Mouse (Mus musculus): ENCODE measurements around the gene 2310034G01Rik. TPM values are rescaled to one million over a fixed set of nuclear protein-coding genes. Genes with fewer than 3 reads are reported as not detected.
A peak's percentile ranks its signal among the peaks of the same experiment; 100 is the strongest.

The 2310034G01Rik gene
- polyA plus RNA-seq, 1 experiment from 2014 or later: 1.3 TPM

DNA sequence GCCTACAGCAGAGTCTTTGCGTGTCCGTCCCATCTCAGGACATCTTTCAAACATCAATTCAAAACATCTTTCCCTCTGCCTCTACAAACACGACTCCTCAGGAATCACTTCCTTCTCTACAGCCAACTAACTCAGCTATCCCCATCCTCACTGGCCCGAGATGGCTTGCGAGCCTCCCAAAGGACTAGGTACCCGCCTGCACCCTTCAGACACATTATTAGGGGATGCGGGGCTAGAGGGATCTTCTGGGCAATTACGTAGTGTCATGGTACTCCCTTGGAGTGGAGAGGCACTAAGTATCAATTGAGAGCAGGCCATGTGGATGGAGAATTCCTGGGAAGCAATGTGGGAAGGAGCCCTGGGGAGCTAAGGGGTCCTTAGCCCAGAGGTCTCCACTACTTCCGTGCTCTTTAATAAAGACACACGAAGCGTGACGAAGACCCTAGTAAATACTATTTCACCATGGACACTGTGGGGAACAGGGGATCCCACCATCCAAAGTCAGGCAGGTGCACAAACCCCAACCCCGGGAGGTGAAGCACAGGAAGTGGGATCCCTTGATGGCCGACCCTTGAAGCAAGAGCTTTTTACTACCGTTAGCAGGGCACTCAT, 12.3 kb downstream of the 2310034G01Rik start:
- H3K27me3 ChIP-seq (ENCODE audit: control insufficient read depth, insufficient read depth, low read length): no peaks in the 10 kb centered on the region
- ATAC-seq (replicated peaks; ENCODE audit: low FRiP score) (peak; percentile 16), DNase-seq (ENCODE audit: low spot score) (no peak)
- WGBS: 33% methylated on average over 15 of the region's 15 CpGs
- H3K4me1 ChIP-seq (replicated peaks; ENCODE audit: control insufficient read depth, insufficient read depth, low read length): peaks cover 7% of the 10 kb centered on the region
- no peaks in the 10 kb centered on the region for H3K9me3 ChIP-seq (ENCODE audit: control insufficient read depth, low read length)
- H3K4me3 ChIP-seq (ENCODE audit: low read depth, low read length): peak overlapping the region; percentile 54
- H3K27ac ChIP-seq (ENCODE audit: low read depth, low read length): no peak overlapping the region
- H3K9ac ChIP-seq (ENCODE audit: low read length): peak overlapping the region; percentile 69
- H3K36me3 ChIP-seq (ENCODE audit: control insufficient read depth, insufficient read depth, low read length): no peaks in the 10 kb centered on the region
- peak overlapping the region; percentile 64 for H3K4me2 ChIP-seq (ENCODE audit: low read depth, low read length, severe bottlenecking)

DNA sequence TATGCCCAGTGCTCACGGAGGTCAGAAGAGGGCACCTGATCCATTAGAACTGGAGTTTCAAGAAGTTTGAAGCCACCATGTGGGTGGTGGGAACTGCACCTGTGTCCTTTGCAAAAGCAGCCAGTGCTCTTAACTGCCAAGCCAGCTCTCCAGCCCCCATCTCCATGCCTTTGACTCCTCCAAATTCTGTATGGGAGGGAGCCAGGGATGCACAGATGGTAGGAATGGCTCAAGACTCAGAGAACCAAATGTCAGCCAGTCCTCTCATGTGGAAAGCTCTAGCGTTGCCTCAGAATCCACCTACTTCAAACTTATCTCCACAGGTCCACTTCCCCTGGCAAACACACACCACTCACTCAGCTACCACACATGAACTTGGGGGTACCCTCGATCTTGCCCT, 16.2 kb downstream of the 2310034G01Rik start:
- Histone ChIP-seq H3K27ac (ENCODE audit: low read depth, low read length) (no peak overlapping the region), H3K4me2 (ENCODE audit: low read depth, low read length, severe bottlenecking) (no peak overlapping the region), H3K27me3 (ENCODE audit: control insufficient read depth, insufficient read depth, low read length) (no peaks in the 10 kb centered on the region), H3K4me1 (replicated peaks; ENCODE audit: control insufficient read depth, insufficient read depth, low read length) (peaks cover 16% of the 10 kb centered on the region), H3K36me3 (ENCODE audit: control insufficient read depth, insufficient read depth, low read length) (peaks cover 2% of the 10 kb centered on the region; the same call in 1 of the 2 replicates), H3K4me3 (ENCODE audit: low read depth, low read length) (no peak overlapping the region), H3K9me3 (ENCODE audit: control insufficient read depth, low read length) (no peaks in the 10 kb centered on the region), H3K9ac (ENCODE audit: low read length) (no peak overlapping the region)
- DNase-seq (ENCODE audit: low spot score): no peak
- ATAC-seq (replicated peaks; ENCODE audit: low FRiP score): no peak
- 90% methylated on average over 3 of the region's 3 CpGs for WGBS

DNA sequence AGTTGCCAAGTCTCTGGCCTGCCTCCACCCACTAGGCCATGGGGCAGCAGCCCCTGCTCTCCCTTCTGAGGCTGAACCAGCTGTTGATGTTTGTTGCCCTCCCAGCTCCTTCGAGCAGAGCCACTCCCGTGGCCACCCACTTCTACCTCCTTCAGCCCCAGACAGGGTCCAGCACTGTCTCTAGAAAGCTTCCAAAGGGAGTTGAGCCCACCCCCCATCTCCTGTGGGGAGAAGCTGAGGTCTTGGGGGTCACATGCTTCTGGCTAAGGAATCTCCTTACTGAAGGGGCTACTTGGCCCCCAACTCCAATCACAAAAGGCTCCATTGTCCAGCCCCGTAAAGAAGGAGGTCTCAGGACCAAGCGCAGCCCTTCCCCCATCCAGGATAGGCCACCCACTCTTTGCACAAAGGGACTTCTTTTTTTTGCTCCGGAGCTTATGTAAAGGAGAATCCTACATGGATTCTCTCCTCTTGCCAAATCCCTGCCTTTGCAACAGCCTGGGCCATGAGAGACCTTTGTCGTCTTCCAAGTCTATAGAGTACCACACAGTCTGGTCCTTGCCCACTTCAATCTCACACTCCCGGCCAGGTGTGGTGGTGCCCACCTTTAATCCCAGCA, 17.3 kb downstream of the 2310034G01Rik start:
- Histone ChIP-seq H3K4me1 (replicated peaks; ENCODE audit: control insufficient read depth, insufficient read depth, low read length) (peaks cover 15% of the 10 kb centered on the region), H3K9ac (ENCODE audit: low read length) (no peak overlapping the region), H3K27ac (ENCODE audit: low read depth, low read length) (no peak overlapping the region), H3K4me2 (ENCODE audit: low read depth, low read length, severe bottlenecking) (no peak overlapping the region), H3K36me3 (ENCODE audit: control insufficient read depth, insufficient read depth, low read length) (peaks cover 2% of the 10 kb centered on the region; the same call in 1 of the 2 replicates), H3K4me3 (ENCODE audit: low read depth, low read length) (no peak overlapping the region), H3K27me3 (ENCODE audit: control insufficient read depth, insufficient read depth, low read length) (no peaks in the 10 kb centered on the region), H3K9me3 (ENCODE audit: control insufficient read depth, low read length) (no peaks in the 10 kb centered on the region)
- ATAC-seq (replicated peaks; ENCODE audit: low FRiP score) (no peak), DNase-seq (ENCODE audit: low spot score) (no peak)
- WGBS: 38% methylated on average over 7 of the region's 7 CpGs

DNA sequence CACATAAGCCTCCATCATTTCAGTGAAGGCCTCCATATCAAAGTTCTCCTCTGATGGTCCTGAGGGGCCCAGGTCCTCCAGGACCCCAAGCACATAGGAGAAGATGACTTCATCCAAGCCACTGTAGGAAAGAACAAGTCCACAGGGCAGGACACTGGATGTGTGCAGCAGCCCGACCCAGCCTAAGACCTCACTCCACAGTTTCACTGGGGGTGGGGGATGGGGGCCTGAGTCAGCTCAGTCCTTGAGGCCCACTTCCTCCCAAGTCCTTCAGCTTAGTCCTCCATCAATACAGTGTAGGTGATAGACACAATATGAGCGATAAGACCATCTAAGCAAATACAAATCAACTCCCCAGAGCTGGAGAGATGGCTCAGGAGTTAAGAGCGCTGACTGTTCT, 18.2 kb downstream of the 2310034G01Rik start:
- Histone ChIP-seq H3K9ac (ENCODE audit: low read length) (no peak overlapping the region), H3K36me3 (ENCODE audit: control insufficient read depth, insufficient read depth, low read length) (peaks cover 2% of the 10 kb centered on the region; the same call in 1 of the 2 replicates), H3K4me2 (ENCODE audit: low read depth, low read length, severe bottlenecking) (no peak overlapping the region), H3K27ac (ENCODE audit: low read depth, low read length) (no peak overlapping the region), H3K27me3 (ENCODE audit: control insufficient read depth, insufficient read depth, low read length) (no peaks in the 10 kb centered on the region), H3K9me3 (ENCODE audit: control insufficient read depth, low read length) (no peaks in the 10 kb centered on the region), H3K4me3 (ENCODE audit: low read depth, low read length) (no peak overlapping the region), H3K4me1 (replicated peaks; ENCODE audit: control insufficient read depth, insufficient read depth, low read length) (peaks cover 11% of the 10 kb centered on the region)
- WGBS: 88% methylated on average over 3 of the region's 3 CpGs
- DNase-seq (ENCODE audit: low spot score): no peak
- ATAC-seq (replicated peaks; ENCODE audit: low FRiP score): no peak

DNA sequence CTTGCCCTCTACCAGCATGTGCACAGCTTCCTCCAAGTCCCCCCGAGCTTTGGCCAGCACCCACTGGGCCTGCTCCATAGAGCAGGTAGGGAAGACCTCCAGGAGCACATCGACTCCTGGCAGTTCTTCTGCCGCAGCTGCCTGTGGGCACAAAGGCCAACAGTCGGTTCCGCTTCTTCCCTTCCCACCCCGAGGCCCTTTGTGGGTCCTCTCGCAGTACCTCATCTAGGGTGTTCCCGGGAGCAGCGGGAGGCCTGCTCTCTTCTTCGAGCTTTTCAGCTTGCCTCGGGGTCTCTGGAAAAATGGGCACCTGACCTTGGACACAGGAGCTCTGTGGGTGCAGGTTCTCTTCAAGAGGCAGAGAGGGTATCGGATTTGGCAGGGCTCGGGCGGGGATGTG, 18.8 kb downstream of the 2310034G01Rik start:
- H3K4me2 ChIP-seq (ENCODE audit: low read depth, low read length, severe bottlenecking): no peak overlapping the region
- H3K4me1 ChIP-seq (replicated peaks; ENCODE audit: control insufficient read depth, insufficient read depth, low read length): peaks cover 17% of the 10 kb centered on the region
- no peak overlapping the region for H3K27ac ChIP-seq (ENCODE audit: low read depth, low read length)
- 92% methylated on average over 14 of the region's 14 CpGs for WGBS
- peaks cover 2% of the 10 kb centered on the region; the same call in 1 of the 2 replicates for H3K36me3 ChIP-seq (ENCODE audit: control insufficient read depth, insufficient read depth, low read length)
- no peak overlapping the region for H3K4me3 ChIP-seq (ENCODE audit: low read depth, low read length)
- no peaks in the 10 kb centered on the region for H3K9me3 ChIP-seq (ENCODE audit: control insufficient read depth, low read length)
- ATAC-seq (replicated peaks; ENCODE audit: low FRiP score): no peak
- DNase-seq (ENCODE audit: low spot score): no peak
- no peak overlapping the region for H3K9ac ChIP-seq (ENCODE audit: low read length)
- H3K27me3 ChIP-seq (ENCODE audit: control insufficient read depth, insufficient read depth, low read length): peaks cover 3% of the 10 kb centered on the region; the same call in 1 of the 2 replicates

DNA sequence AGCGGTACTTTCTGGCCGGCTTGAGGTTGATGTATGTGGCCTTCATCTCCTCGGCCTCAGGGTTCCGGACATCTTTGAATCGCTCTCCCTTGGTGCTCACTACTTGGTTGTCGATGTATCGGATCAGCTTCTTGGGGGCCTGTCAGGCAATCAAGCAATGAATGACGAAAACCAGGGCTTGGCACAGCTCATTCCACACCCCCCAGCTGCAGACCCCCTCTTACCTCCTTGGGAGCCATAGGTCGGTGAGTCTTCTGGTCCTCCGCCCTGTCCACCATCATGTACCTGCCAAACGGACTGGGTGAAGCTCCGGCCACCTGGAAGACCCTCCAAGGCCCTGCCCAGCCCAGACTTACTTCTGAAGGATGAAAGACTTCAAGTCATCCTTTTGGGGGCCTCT, 19.4 kb downstream of the 2310034G01Rik start:
- ATAC-seq (replicated peaks; ENCODE audit: low FRiP score): no peak
- no peak for DNase-seq (ENCODE audit: low spot score)
- WGBS: 91% methylated on average over 12 of the region's 12 CpGs
- Histone ChIP-seq H3K4me2 (ENCODE audit: low read depth, low read length, severe bottlenecking) (no peak overlapping the region), H3K27ac (ENCODE audit: low read depth, low read length) (no peak overlapping the region), H3K36me3 (ENCODE audit: control insufficient read depth, insufficient read depth, low read length) (peaks cover 2% of the 10 kb centered on the region; the same call in 1 of the 2 replicates), H3K4me1 (replicated peaks; ENCODE audit: control insufficient read depth, insufficient read depth, low read length) (peaks cover 20% of the 10 kb centered on the region), H3K27me3 (ENCODE audit: control insufficient read depth, insufficient read depth, low read length) (peaks cover 4% of the 10 kb centered on the region; the same call in 1 of the 2 replicates), H3K9me3 (ENCODE audit: control insufficient read depth, low read length) (no peaks in the 10 kb centered on the region), H3K9ac (ENCODE audit: low read length) (no peak overlapping the region), H3K4me3 (ENCODE audit: low read depth, low read length) (no peak overlapping the region)

DNA sequence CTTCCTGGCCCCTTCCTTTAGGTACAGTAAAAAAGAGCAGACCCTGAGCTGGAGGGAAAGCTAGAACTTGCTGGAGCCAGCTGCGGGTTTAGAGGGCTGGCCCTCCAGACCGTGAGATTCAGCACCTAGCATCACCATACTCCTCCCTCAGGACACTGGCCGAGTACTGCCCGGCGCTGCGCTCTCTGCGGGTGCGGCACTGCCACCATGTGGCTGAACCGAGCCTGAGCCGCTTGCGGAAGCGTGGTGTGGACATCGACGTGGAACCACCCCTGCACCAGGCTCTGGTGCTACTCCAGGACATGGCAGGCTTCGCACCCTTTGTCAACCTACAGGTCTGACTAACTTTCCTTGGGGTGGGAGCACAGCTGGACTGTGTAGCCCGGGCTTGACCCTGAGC, 20.2 kb downstream of the 2310034G01Rik start:
- peaks cover 2% of the 10 kb centered on the region; the same call in 1 of the 2 replicates for H3K36me3 ChIP-seq (ENCODE audit: control insufficient read depth, insufficient read depth, low read length)
- WGBS: 4% methylated on average over 16 of the region's 16 CpGs
- no peaks in the 10 kb centered on the region for H3K9me3 ChIP-seq (ENCODE audit: control insufficient read depth, low read length)
- ATAC-seq (replicated peaks; ENCODE audit: low FRiP score) (peak; percentile 32; the same call in 1 of the 2 replicates), DNase-seq (ENCODE audit: low spot score) (peak; percentile 85)
- 0 out of 2 replicates have a peak overlapping the region, but pooled peaks have one; percentile 18 for H3K4me2 ChIP-seq (ENCODE audit: low read depth, low read length, severe bottlenecking)
- peaks cover 9% of the 10 kb centered on the region; the same call in 1 of the 2 replicates for H3K27me3 ChIP-seq (ENCODE audit: control insufficient read depth, insufficient read depth, low read length)
- peaks cover 20% of the 10 kb centered on the region for H3K4me1 ChIP-seq (replicated peaks; ENCODE audit: control insufficient read depth, insufficient read depth, low read length)
- no peak overlapping the region for H3K9ac ChIP-seq (ENCODE audit: low read length)
- H3K27ac ChIP-seq (ENCODE audit: low read depth, low read length): no peak overlapping the region
- H3K4me3 ChIP-seq (ENCODE audit: low read depth, low read length): no peak overlapping the region

DNA sequence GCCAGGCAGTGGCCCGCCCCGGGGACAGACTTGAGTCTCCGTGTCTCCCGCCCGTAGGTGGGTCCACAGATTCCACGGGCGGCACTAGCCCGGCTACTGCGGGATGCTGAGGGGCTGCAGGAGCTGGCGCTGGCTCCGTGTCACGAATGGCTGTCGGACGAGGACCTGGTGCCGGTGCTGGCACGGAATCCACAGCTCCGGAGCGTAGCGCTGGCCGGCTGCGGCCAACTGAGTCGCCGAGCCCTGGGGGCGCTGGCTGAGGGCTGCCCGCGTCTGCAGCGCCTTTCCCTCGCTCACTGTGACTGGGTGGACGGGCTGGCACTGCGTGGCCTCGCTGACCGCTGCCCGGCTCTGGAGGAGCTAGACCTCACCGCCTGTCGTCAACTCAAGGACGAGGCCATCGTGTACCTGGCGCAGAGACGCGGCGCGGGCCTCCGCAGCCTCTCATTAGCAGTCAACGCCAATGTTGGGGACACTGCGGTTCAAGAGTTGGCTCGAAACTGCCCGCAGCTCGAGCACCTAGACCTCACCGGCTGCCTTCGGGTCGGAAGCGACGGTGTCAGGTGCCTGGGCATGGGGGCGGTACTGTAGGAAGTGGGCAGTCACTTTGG, 21.0 kb downstream of the 2310034G01Rik start:
- DNase-seq (ENCODE audit: low spot score) (no peak), ATAC-seq (replicated peaks; ENCODE audit: low FRiP score) (peak; percentile 10)
- H3K9me3 ChIP-seq (ENCODE audit: control insufficient read depth, low read length): no peaks in the 10 kb centered on the region
- H3K36me3 ChIP-seq (ENCODE audit: control insufficient read depth, insufficient read depth, low read length): peaks cover 2% of the 10 kb centered on the region; the same call in 1 of the 2 replicates
- H3K4me3 ChIP-seq (ENCODE audit: low read depth, low read length): peak overlapping the region; percentile 63
- 1% methylated on average over 54 of the region's 54 CpGs for WGBS
- peak overlapping the region; percentile 89 for H3K27ac ChIP-seq (ENCODE audit: low read depth, low read length)
- peaks cover 20% of the 10 kb centered on the region for H3K4me1 ChIP-seq (replicated peaks; ENCODE audit: control insufficient read depth, insufficient read depth, low read length)
- H3K9ac ChIP-seq (ENCODE audit: low read length): peak overlapping the region; percentile 75
- H3K27me3 ChIP-seq (ENCODE audit: control insufficient read depth, insufficient read depth, low read length): peaks cover 13% of the 10 kb centered on the region
- peak overlapping the region; percentile 100 for H3K4me2 ChIP-seq (ENCODE audit: low read depth, low read length, severe bottlenecking)

Measured in forebrain, embryonic 11.5 days (tissue).